Mouse (Mus musculus): ENCODE results near the gene Olfr167.
"Not testable (repeated sequence)": the region's sequence is repeated elsewhere in the genome, so short reads cannot be mapped to it uniquely, and the experiment has no call there.

- not testable (repeated sequence) for TF ChIP-seq GATA1 (IDR thresholded peaks at IDR 0.05; ENCODE audit: borderline replicate concordance, low read length); FLI1 (IDR thresholded peaks at IDR 0.05; ENCODE audit: low read length)
These were observed 49.6 kb upstream of the Olfr167 start, which contains the start of gene Olfr169 for GRCm38 (mm10) chr16:19571709-19572108.

All from megakaryocyte, embryonic 14.5 days (primary cell).